Comparison of ENCODE assay signal across 8 mouse cellular contexts in the genomic region with DNA sequence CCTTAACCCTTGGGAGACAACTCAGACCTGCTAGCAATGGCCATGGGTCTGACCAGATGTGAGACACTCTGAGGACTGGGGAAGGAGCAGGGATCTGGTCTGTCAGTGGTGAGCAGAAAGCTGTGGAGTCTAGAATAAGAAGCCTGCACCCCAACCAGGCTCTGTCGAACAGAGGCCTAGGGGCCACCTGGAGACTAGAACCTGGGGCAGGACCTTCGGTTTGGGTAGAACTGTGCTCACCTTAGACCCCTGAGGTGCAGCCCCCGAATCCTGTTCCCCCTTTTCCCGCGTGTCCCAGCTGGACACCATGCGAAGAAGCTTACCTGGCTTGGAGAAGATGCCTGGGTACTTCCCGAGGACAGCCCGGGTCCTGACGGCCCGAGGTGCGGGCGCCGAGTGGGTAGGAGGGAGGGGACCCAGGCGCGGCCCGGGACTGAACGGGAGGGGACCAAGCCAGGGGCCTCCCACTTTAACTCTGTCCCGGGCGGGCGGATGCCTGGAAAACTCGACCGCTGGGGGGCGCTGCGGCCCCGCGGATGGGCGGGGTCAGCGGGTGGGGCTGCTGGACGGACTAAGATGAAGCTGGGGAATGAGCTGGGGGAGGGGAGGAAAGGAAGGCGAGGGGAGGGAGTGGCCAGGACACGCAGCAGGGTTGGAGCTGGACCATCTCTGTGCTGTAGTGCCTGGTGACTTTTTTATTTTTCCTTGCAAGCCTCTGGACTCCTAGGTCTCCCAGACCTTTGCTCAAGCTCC. TPM values are rescaled to one million over a fixed set of nuclear protein-coding genes. Genes with fewer than 3 reads are reported as not detected.
A peak's percentile ranks its signal among the peaks of the same experiment; 100 is the strongest.
DNase-seq lines count a peak whose midpoint lies in the region; ATAC-seq and TF ChIP-seq lines count a peak whose summit lies in the region.

Gene Col6a2 (minus strand): TSS at position 703 of the 753 bp plus-strand sequence.

- peak; percentile 57 for ATAC-seq in cerebellum, adult (ENCODE audit: insufficient number of reproducible peaks, low FRiP score, low TSS enrichment)
- ATAC-seq in forebrain, embryonic 16.5 days = peak; percentile 65

- TF ChIP-seq CTCF in ES-Bruce4 (IDR thresholded peaks at IDR 0.05; ENCODE audit: low read depth, low read length) = peak; percentile 72

- 4% methylated on average over 31 of the region's 31 CpGs for WGBS in forebrain, embryonic 16.5 days

- H3K4me2 ChIP-seq in forebrain, embryonic 16.5 days (ENCODE audit: low read length) = peak within 1 kb of the TSS; percentile 42

- H3K27me3 ChIP-seq in ES-Bruce4 (ENCODE audit: control insufficient read depth, insufficient read depth, low read length, poor library complexity, severe bottlenecking) = no peaks in the 10 kb centered on the region
- no peaks in the 10 kb centered on the region for H3K27me3 ChIP-seq in forebrain, embryonic 16.5 days (replicated peaks; ENCODE audit: control insufficient read depth, insufficient read depth, low read length)

- peak within 1 kb of the TSS; percentile 46; the same call in 1 of the 2 replicates for H3K9ac ChIP-seq in ES-Bruce4 (ENCODE audit: low read depth, poor library complexity, severe bottlenecking)
- peak within 1 kb of the TSS; percentile 2; the same call in 1 of the 2 replicates for H3K9ac ChIP-seq in forebrain, embryonic 16.5 days (replicated peaks; ENCODE audit: low read depth, low read length)

- no peak for TF ChIP-seq POLR2A in ES-Bruce4 (IDR thresholded peaks at IDR 0.05; ENCODE audit: insufficient read depth, low read length)

- no peak for TF ChIP-seq EP300 in ES-Bruce4 (IDR thresholded peaks at IDR 0.05; ENCODE audit: insufficient read depth, low read depth, low read length)

- intact Hi-C loops in heart, postnatal 25 days (cut with DNase I) = loop anchor here (2.0 kb wide), 1 partner anchor 112 kb away; no protein-coding TSS in a partner anchor

- peak within 1 kb of the TSS; percentile 49 for H3K4me3 ChIP-seq in ES-Bruce4 (ENCODE audit: low read depth, low read length)
- H3K4me3 ChIP-seq in forebrain, embryonic 16.5 days (replicated peaks; ENCODE audit: low read length) = peak within 1 kb of the TSS; percentile 20

- no peaks in the 10 kb centered on the region for H3K9me3 ChIP-seq in ES-Bruce4 (replicated peaks; ENCODE audit: control insufficient read depth, insufficient read depth, low read length, poor library complexity, severe bottlenecking)
- no peaks in the 10 kb centered on the region for H3K9me3 ChIP-seq in forebrain, embryonic 16.5 days (ENCODE audit: control insufficient read depth, low read length)

- H3K27ac ChIP-seq in ES-Bruce4 (ENCODE audit: insufficient read depth, low read length) = no peak within 1 kb of the TSS
- no peak within 1 kb of the TSS for H3K27ac ChIP-seq in forebrain, embryonic 16.5 days (ENCODE audit: low read length)

- H3K36me3 ChIP-seq in ES-Bruce4 (ENCODE audit: control insufficient read depth, insufficient read depth, low read length, poor library complexity, severe bottlenecking) = no peaks in the 10 kb centered on the region
- H3K36me3 ChIP-seq in forebrain, embryonic 16.5 days (ENCODE audit: control insufficient read depth, insufficient read depth) = no peaks in the 10 kb centered on the region

- no peaks in the 10 kb centered on the region for H3K4me1 ChIP-seq in ES-Bruce4 (ENCODE audit: control insufficient read depth, insufficient read depth, low read length)
- peaks cover 6% of the 10 kb centered on the region; the same call in 1 of the 2 replicates for H3K4me1 ChIP-seq in forebrain, embryonic 16.5 days (replicated peaks; ENCODE audit: control insufficient read depth, insufficient read depth, low read length)

- DNase-seq in heart, postnatal 25 days (ENCODE audit: low spot score) = peak; percentile 90
- peak; percentile 54 to 61 for DNase-seq in layer of hippocampus, adult 18-20 months (ENCODE audit: low spot score in 2 of 2)
- DNase-seq in lung, adult 18-20 months = peak; percentile 87 to 91
- peak; percentile 94 for DNase-seq in ovary, postnatal 36 days (ENCODE audit: low spot score)
- DNase-seq in thymus, postnatal 4 days = peak; percentile 82

RNA-seq across cellular contexts. Expression of gene Col6a2, which starts in this region (rescaled TPM):
- 2.7 and 3.0 TPM in 2 replicates for polyA plus RNA-seq in ES-Bruce4 (2011; ENCODE audit: insufficient read depth, insufficient read length, low read depth, missing spikeins)
- polyA plus RNA-seq in forebrain, embryonic 16.5 days (2015; fragmentation: Nextera tagmentation; extraction: Ambion mirVana) = 8.1 and 14.7 TPM in 2 replicates
- 100 to 1,000 TPM in 1 of 2 experiments, 10 to 100 TPM in 1; 94.0 to 106 TPM for total RNA-seq in heart, postnatal 25 days (2021)
- total RNA-seq in layer of hippocampus, adult 18-20 months (2021) = 1 to 10 TPM; 6.0 TPM

Comparison
In these comparisons a context has a peak if more than half of its experiments do, and no peak if none do; other contexts are left out.
1. RNA of gene Col6a2 (total RNA-seq): 94.0 to 106 TPM in heart, postnatal 25 days; 6.0 TPM in layer of hippocampus, adult 18-20 months; every median in the first group is over 10 times any median in the second.
2. Peak in every context shown above with its lines, with median percentiles within 50 percentile points of each other: DNase-seq.